Mouse (Mus musculus) testis, adult 2 months (tissue): ENCODE results near the gene Dtx2.

ENCODE experiments used
- CTCF ChIP-seq: fragments of 200-500 bp; IDR thresholded peaks from 2 replicates; pipeline ENCODE4 v1.5.1; 2012; ENCODE audit warnings: low read depth, mild to moderate bottlenecking, inconsistent platforms, low read length, moderate library complexity; ENCODE audit not compliant: control insufficient read depth, insufficient read depth, insufficient replicate concordance
- POLR2A ChIP-seq: fragments of 200-500 bp; IDR thresholded peaks from 2 replicates; pipeline ENCODE4 v1.6.1; 2012; ENCODE audit warnings: low read depth, mild to moderate bottlenecking, inconsistent platforms, low read length, moderate library complexity; ENCODE audit not compliant: control insufficient read depth

DNA sequence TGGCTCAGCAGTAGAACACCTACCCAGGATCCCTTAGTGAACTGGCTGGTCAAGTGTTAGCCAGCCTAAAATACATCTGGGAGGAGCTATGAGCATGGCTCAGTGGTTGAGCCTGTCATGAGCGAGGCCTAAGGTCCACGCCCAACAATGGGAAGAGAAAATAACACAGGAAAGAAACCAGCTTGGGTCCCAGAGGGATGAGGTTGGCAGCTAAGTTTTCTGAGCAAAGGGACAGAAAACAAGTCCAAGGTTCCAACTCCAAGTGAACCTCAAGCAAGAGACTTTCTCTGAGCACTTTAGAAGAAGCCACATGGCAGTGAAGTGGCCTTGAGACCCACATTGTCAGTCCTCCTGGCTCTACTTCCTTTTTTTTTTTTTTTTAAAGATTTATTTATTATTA, 42.9 kb upstream of the Dtx2 start:
- TF ChIP-seq CTCF, result no peak
- TF ChIP-seq POLR2A, result no peak
